Mouse (Mus musculus) c-Kit-positive CD71-positive TER-119-positive erythroid progenitor cells, embryonic 14.5 days (primary cell): Measurements from ENCODE around the gene Rnase10.
"Not testable (repeated sequence)": the region's sequence is repeated elsewhere in the genome, so short reads cannot be mapped to it uniquely, and the experiment has no call there.

Experiments used
- DNase-seq: peaks from one replicate; pipeline ENCODE4 v3.0.0-alpha.2; 2013; ENCODE audit warnings: low spot score

The Rnase10 gene

GRCm38 (mm10) chr14:51009572-51009971 lies 2.0 kb downstream of the Rnase10 start:
- DNase-seq = no peak

- not testable (repeated sequence) for DNase-seq
These were observed 7.2 kb downstream of the Rnase10 start for GRCm38 (mm10) chr14:51014724-51015123.

- no peak for DNase-seq
These were observed 8.2 kb downstream of the Rnase10 start for GRCm38 (mm10) chr14:51015780-51016179.

- DNase-seq = no peak
These were observed 9.7 kb downstream of the Rnase10 start for GRCm38 (mm10) chr14:51017256-51017655.

GRCm38 (mm10) chr14:51023457-51023856 lies 15.9 kb downstream of the Rnase10 start:
- no peak for DNase-seq

GRCm38 (mm10) chr14:51024820-51025219 lies 17.3 kb downstream of the Rnase10 start:
- no peak for DNase-seq

GRCm38 (mm10) chr14:51026391-51027133 lies 19.0 kb downstream of the Rnase10 start:
- DNase-seq = peak; percentile 76

GRCm38 (mm10) chr14:51027387-51028155 lies 20.0 kb downstream of the Rnase10 start:
- DNase-seq = no peak

GRCm38 (mm10) chr14:51035206-51035605 lies 27.7 kb downstream of the Rnase10 start:
- DNase-seq = no peak

- DNase-seq = no peak
These were observed 28.7 kb downstream of the Rnase10 start for GRCm38 (mm10) chr14:51036214-51036613.

- DNase-seq = no peak
These were observed 34.2 kb downstream of the Rnase10 start, which contains the start of gene Rnase9 for GRCm38 (mm10) chr14:51041769-51042168. Gene Rnase9 (minus strand): TSS chr14:51041869.

- DNase-seq = no peak
These were observed 40.3 kb downstream of the Rnase10 start for GRCm38 (mm10) chr14:51047846-51048245.

- no peak for DNase-seq
These were observed 42.5 kb downstream of the Rnase10 start, which contains the start of gene Rnase11 for GRCm38 (mm10) chr14:51050063-51050462. Gene Rnase11 (minus strand): TSS chr14:51050163.

- DNase-seq = no peak
These were observed 44.4 kb downstream of the Rnase10 start for GRCm38 (mm10) chr14:51051941-51052340.

- DNase-seq = no peak
These were observed 45.6 kb downstream of the Rnase10 start for GRCm38 (mm10) chr14:51053176-51053575.

- DNase-seq = no peak
These were observed 47.0 kb downstream of the Rnase10 start for GRCm38 (mm10) chr14:51054243-51055237.

- DNase-seq = no peak
These were observed 49.9 kb downstream of the Rnase10 start, which contains the start of gene Rnase12 for GRCm38 (mm10) chr14:51057401-51057831. Gene Rnase12 (minus strand): TSS chr14:51057661.
